Mouse (Mus musculus) bone marrow, adult 2 months (tissue): ENCODE data around the gene Nav1.

Source experiments
- CTCF ChIP-seq: fragments of 200-500 bp; IDR thresholded peaks from 2 replicates; pipeline ENCODE4 v1.5.1; 2011; ENCODE audit warnings: low read length, control low read depth; ENCODE audit not compliant: control insufficient read depth, insufficient read depth
- POLR2A ChIP-seq: fragments of 200-500 bp; IDR thresholded peaks from 2 replicates; pipeline ENCODE4 v1.6.1; 2011; ENCODE audit warnings: low read depth, mild to moderate bottlenecking, control low read depth, low read length, borderline replicate concordance; ENCODE audit not compliant: control insufficient read depth

- TF ChIP-seq CTCF, result no peak
- TF ChIP-seq POLR2A, result no peak
These were observed 3.8 kb downstream of the Nav1 start for GRCm38 (mm10) chr1:135603121-135603870.
